Mouse (Mus musculus): ENCODE data around the gene Iqgap2. TPM values are rescaled to one million over a fixed set of nuclear protein-coding genes. Genes with fewer than 3 reads are reported as not detected.
A peak's percentile ranks its signal among the peaks of the same experiment; 100 is the strongest.

The Iqgap2 gene
- total RNA-seq, 2 experiments from 2014 or later, result 10.2 to 11.5 TPM

DNA sequence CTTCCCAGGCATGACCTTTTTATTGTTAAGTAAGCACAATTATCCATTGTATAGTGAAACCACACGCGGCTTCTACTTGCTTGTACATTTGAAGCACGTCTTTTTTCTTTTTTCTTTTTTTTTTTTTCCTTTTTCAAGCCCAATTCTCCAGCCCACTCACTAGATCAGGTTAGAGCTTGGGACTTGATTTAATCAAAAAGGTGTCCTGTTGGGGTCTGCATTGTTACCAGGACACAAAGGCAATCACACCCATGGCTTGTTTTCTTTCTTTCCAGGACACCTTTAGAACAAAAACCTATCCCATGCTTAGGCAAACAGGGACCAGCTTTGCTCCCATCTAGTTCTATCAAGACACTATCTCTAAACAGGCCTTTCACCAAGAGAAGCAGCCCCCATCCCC is 59.0 kb downstream of the Iqgap2 start:
- DNase-seq (ENCODE audit: low spot score in 2 of 2), result no peak

DNA sequence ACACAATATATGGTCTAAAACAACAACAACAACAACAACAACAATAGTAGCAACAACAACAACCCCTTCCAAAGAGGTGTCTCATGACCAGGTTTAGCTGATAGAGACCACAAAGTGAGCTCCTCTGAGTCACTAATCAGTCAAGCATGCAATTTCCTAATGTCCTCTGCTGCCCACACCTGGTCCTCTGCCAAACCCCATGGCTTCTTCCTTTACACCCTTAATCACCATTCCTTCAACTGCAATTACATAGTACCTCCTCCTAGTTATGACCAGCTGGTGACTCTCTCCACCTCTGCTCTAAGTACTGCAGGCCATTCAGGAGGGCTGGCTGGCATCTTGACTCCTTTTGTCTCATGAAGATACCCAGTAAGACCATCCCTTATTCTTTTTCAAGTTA is 60.0 kb downstream of the Iqgap2 start:
- DNase-seq (ENCODE audit: low spot score in 2 of 2), result no peak

DNA sequence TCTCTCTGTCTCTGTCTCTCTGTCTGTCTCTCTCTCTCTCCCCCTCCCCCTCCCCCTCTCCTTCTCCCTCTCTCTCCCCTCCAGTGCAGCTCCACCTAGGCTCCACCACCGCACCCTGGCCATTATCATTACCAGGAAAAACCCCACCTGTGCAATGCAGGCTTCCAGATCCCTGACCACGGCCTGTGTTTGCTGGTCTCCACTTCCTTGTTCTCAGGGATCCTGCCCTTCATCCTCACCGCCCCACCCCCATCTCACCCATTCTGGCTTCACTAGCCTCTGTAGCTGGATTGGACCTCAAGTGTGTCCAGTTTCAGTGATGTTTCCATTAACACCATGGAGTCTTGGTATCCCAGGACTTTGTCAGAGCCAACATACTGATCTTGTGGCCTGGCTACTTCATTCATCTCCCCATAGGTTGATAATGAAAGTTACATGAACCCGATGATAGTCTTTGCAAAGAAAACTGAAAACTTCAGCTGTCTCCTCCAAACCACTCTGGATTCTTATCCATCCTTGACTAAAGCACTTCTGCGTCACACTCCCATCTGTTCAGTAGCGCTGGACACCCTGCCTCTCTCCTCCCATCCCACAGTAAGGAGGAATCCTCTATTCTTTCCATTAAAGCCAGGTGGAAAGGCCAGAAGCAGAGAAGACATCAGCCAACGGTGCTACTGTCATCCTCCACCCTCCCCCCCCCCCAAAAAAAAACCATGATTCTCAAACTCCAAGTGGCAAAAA is 62.1 kb downstream of the Iqgap2 start:
- DNase-seq (ENCODE audit: low spot score in 2 of 2), result no peak

DNA sequence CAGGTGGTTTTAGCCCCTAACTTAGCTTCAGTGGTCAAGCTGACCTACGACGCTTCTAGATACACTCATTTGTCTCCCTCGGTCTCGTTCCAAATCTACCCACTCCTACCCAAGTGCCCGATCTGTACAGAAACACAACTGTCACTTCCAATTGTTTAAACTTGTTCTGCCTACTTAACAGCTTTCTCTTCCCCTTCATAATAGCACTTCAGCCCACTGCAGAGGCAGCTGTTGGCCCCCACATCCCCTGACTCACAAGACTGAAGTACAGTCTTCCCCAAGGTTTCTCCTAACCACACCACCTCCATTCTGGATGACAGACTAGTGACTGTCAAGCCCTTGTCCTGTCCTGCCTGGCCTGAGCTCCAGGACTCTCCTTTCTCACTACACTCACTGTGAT is 63.1 kb downstream of the Iqgap2 start:
- DNase-seq (ENCODE audit: low spot score in 2 of 2), result no peak

DNA sequence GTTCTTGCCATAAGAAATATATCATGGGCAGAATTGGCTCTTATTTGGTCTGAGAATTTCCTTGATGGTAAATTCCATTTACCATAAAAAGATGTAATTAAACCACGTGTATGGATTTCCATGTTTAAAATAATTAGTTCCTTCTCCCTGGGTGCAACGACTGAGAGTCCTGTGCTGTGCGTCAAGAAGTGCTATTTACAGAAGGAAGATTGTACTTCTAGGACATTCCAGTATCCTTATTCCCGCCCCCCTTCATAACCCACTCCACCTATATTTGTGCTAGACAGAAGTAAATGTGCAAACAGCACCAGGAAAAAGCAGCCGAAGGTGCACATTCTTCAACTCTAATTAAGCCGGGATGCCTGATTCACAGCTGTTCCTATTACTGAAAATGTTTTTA is 65.5 kb downstream of the Iqgap2 start:
- DNase-seq (ENCODE audit: low spot score in 2 of 2), result no peak

DNA sequence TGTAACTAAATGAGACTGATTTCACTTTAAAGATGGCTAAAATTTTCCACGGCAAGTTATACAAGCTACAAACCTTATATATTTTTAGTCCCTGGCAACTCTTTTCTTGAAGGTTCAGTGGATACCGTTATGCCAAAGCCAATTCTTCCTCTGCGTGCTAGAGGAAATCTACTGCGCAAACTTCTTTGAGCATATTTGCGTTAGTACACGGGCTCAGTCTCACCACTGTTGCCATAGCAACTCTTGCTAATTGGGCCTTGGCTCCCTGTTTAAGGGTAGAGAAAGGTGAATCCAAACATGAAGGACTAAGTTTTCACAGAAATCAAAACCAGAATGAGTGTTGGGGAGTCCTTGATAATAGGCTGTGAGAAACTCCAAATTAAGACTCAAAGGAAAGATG is 68.8 kb downstream of the Iqgap2 start:
- DNase-seq (ENCODE audit: low spot score in 2 of 2), result no peak

DNA sequence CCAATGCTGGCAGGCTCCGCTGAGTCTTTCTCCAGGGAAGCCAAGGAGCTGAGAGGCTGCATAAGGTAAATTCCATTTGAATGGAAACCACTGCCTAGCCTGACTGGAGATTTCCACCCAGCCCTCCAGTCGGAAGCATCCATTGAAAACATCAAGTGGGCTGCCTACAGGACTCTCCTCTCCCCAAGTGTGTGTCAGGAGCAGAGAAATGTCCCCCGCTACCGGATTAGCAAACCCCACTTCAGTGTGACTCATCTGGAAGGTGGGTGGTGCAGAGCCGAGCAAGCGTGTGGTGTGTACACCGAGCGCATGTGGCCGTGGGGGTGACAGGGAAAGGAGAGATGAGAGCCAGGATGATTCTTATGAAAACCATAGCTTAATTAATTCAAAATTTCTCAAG is 71.7 kb downstream of the Iqgap2 start:
- no peak for DNase-seq (ENCODE audit: low spot score in 2 of 2)

DNA sequence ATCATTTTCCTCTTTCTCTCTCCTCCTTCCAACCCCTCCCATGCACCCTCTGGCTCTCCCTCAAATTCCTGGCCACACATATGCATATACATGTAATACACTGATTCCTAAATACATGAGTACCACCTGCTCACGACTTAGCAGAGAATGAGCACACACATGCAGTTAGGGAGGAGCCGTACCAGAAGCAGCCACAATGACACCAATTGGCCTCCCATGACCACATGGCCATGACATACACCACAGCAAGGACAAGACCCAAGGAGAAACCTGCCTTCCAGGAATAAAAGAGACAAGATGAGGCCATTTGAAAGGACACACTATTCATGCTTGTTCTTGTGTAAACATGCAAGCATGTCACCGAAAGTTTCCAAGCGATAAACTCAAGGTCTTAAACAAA is 72.8 kb downstream of the Iqgap2 start:
- no peak for DNase-seq (ENCODE audit: low spot score in 2 of 2)

DNA sequence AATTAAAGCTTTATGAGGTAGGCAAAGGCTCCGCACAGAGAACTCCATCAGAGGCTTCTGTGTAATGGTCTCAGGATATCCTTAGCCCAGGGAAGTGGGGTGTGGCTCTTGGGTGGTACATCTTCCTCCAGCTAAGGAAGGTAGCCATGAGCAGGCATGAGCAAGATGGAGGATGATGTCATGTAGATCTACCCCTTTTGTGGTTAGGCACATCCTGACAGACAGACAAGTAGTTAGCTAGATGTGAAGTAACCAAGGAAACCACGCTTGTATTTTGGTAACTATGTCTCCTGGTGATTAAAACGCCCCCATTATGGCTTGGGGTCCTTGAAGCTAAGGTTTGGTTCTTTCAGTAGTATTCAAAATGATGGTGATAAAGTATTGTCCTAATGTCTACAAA is 78.1 kb downstream of the Iqgap2 start:
- no peak for DNase-seq (ENCODE audit: low spot score in 2 of 2)

DNA sequence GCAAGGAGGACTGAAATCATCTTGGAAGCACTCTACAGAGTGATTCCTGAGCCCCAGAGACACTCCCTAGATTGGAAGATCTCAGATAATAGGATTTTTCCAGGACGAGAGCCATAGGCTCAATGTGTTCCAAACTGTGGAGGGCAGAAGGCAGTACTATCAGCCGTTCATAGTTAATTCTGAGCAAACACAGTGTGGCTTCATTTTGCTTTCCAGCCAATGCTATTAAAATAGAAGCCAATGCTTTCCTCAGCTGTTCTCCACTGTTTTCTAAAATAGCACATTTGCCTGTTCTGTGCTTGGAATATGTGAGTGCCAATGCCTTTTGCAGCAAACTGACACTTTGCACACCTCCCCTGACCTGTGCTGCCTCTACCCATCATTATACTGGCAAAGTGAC is 80.9 kb downstream of the Iqgap2 start:
- no peak for DNase-seq (ENCODE audit: low spot score in 2 of 2)

DNA sequence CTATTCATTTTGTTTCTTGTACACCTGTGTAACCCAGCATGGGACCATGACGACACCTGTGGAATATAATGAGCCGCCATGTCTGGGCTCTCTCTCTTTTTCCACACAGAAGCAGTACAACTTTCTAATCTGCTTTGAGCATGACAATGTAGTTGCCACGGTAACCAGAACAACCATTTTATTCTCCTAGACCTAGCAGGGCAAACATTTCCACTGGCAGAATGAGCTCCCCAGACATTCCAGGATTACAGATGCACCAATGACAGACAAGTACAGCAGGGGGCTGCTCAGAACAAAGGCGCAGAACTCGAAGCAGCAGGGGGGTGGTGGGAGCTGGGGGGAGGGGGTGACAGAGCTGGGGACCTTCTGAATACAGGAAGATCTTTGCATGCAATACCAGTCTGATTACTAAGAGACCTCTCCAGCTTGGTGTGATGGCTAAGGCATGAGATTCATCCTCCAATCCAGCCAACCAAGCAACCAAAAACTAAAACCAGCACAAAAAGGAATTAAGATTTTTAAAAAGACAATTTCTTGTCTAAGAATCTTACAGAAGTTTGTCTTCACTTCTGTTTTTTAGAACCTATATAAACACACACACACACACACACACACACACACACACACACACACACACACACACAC is 84.5 kb downstream of the Iqgap2 start:
- DNase-seq (ENCODE audit: low spot score in 2 of 2), result no peak

DNA sequence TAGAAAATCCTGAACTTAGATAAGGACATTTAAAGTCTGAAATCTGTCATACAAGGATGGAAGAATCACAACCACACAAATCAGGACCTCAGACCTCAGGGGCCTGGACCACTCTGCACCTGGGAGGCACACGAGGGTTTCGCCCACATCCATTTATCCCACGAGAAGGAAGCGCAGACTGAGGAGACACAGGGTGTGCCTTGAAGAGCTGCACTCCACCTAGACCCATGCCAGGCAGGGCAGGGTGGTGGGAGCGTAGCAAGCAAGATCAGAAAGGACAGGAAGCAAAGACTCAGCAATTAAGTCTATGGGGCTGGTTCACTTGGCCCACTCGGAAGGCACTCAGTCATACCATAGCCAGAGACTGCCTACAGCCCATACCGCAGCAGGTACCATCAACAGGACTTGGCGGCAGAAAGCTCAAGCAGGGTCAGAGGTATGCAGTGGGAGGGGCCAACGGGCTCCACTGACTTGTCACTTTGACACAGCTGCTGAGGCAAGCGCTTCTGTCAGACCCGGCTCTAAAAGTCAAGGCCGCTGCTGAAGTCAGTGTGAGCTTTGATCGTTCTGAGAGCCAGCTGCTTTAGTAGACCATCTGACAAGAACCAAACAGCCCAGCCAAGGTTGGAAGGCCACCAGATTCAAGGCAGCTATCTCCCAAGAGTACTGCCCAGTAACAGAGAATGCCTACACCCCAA is 86.1 kb downstream of the Iqgap2 start:
- DNase-seq (ENCODE audit: low spot score in 2 of 2), result peak in 1 of 2 experiments; percentile 53

DNA sequence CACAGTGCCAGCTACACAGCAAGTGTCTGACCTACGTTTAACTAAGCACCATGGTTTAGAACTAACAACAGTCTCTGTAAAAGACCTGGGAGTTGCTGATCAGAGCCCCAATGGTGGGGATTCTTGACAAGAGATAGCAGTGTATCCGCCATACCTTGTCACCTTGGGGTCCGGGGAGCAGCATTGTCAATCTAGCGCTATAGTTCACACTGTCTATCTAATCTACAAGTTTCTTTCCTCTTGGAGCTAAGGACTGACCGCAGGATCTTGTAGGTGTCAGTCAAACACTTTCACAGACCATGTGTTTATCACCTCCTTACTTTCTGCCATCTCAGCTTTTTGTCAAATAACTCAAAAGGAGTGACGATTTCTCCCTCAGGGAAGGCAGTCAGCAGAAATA is 87.6 kb downstream of the Iqgap2 start:
- no peak for DNase-seq (ENCODE audit: low spot score in 2 of 2)

DNA sequence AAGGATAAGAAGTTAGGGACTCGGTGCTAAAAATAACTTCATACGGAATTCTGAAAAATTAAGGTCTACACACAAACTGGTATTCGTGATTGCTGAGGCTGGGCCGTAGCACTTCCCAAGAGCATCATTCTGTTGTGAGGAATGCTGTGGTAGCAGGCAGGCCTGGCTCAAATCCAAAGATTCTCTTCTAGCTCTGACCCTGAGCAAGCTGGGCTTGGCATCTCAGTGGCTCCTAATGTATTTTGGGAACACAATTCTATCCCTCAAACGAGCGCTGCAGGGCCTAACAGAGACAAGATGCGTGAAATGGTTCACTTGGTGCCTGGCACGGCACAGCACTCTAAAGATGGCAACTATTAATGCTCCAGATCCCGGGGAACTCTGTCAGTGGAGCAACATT is 90.8 kb downstream of the Iqgap2 start:
- no peak for DNase-seq (ENCODE audit: low spot score in 2 of 2)

DNA sequence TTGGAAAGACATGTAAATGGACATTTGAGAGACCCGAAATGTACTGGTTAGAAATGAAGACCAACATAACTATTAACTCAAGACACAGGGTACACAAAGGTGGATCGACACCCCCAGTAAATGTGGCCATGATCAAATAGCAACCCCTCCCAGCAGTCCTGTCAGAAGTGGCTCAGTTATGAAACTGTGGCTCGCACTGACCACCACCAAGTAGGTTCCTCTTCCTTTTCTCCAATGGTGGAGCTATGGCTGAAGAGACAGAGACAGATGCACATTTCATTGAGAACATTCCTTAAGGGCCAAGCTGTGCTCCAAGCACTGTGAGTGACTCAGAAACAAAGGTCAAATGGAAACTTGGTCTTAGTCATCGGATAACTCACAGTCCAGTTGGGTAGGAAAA is 92.4 kb downstream of the Iqgap2 start:
- DNase-seq (ENCODE audit: low spot score in 2 of 2), result no peak

DNA sequence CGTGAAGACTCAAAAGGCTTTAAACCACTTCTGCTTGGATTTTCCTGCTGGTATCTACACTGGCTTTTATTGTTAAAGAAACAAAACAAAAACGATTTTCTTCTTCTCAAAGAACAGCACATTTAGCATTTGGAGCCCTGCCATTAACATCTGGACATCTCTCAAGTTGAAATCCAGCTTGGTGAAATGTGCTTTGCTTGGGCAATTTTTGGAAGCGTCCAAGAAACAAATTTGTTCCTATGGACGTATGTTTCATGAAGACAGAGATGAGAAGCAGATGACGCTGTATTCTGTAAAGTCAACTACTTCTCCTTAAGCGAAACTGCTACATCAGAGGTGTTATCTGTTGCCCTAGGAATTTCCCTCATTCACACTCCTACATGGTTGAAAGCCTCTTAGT is 93.0 kb downstream of the Iqgap2 start:
- DNase-seq (ENCODE audit: low spot score in 2 of 2), result no peak

DNA sequence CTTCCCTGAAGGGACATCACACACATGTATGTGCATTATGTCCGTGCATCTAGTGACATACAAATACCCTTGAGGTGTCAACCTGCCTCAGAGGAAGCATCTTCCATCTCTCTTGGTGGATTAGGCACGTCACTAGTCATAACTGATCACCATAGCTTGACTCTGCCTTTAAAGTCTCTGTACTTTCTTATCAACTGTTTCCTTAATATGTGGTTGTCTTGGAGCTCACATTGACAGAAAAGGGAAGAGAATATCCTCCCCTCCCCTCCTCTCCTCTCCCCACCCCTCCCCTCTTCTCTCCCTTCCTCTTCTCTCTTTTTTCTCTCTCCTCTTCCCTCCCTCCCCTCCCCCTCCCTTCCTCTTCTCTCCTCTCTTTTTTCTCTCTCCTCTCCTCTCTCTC is 94.2 kb downstream of the Iqgap2 start:
- DNase-seq (ENCODE audit: low spot score in 2 of 2), result no peak

DNA sequence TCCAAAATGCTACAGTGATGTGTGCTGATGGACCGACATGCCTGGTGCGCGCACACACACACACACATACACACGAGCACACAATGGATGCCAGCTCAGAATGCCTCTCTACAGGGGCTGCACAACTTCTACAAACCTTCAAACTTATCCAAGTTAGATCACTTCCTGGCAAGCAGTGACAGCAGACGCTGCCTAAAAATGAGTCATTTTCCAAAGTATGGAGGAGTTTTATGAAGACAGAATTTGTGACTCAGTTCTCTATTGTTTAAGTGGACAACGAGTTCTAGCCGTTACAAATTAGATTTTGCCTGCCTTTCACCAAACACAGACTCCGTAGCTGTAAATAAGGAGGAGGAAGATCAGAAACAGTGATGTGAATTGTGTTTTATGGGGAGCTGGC is 97.4 kb downstream of the Iqgap2 start:
- DNase-seq (ENCODE audit: low spot score in 2 of 2), result no peak

DNA sequence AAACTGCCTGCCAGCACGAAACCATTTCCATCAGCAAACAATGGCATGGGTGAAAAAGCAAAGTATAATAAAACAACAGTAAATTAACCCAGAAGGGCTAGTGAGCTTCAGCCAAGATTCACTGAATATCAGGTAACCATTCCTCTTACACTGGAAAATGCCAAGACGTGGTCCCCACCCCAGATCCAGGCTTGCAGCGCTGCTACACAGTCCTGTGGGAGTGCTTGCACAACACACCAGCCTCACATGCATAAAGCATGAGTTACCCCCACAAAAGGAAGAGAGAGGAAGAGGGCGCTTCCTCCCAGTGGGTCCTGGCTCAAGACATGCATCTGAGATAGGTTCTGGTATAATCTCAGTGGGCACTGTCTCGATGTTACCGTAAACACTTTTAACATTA is 100.8 kb downstream of the Iqgap2 start:
- no peak for DNase-seq (ENCODE audit: low spot score in 2 of 2)

DNA sequence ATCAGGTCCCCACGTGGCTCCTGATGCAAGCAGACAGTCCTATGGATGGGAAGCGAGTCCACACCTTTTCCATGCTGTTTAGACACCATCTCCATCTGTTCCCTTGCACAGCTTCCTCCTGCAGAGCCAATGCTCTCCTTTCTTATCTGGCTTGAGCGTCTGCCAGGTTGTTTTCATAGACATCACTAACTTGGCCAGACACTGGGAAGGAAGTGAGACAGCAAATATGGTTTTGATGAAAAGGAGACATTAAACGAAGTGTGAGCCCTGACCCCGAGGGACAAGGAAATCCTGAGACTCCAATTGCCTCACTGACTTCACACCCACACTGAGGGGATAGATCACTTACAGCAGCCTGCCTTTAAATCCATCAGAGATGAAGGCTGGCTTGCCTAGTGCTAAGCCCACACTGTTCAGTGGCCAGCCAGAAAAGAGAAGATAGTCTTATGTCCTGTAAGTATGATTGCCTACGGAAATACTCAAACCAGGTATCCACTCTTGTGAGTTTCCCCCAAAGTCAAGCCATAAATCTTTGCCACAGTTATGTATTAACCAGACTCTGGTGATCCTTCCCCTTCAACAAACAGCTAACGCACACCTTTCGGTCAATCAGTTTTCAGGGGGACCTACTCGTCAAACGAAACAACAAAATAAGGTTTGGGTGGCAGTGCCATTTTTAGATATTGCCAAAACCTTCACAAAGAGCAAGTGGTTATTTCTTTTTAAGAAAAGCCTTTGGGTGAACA is 102.9 kb downstream of the Iqgap2 start:
- no peak for DNase-seq (ENCODE audit: low spot score in 2 of 2)

DNA sequence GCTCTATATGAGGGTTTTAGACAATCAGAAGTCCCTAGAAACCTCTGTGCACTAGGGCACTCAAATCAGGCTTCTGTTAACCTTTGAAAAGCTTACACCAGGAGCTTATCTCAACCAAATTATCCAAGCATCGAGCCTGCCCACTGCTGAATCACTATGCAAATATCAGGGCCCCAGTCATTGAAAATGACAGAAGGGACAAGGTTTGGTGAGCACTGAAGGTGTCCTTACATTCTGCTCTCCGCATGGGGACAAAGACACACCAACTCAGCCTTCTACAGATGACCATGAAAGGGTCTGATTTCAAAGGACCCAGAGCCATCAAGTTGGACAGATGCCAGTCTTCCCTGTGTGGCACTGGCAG is 108.8 kb downstream of the Iqgap2 start:
- no peak for DNase-seq (ENCODE audit: low spot score in 2 of 2)

All from gastrocnemius, postnatal 4 days (tissue).